Mouse (Mus musculus) testis, adult 2 months (tissue): ENCODE measurements around the gene Plp1.

ENCODE experiments used
- CTCF ChIP-seq: fragments of 200-500 bp; IDR thresholded peaks from 2 replicates; pipeline ENCODE4 v1.5.1; 2012; ENCODE audit warnings: low read depth, mild to moderate bottlenecking, inconsistent platforms, low read length, moderate library complexity; ENCODE audit not compliant: control insufficient read depth, insufficient read depth, insufficient replicate concordance
- POLR2A ChIP-seq: fragments of 200-500 bp; IDR thresholded peaks from 2 replicates; pipeline ENCODE4 v1.6.1; 2012; ENCODE audit warnings: low read depth, mild to moderate bottlenecking, inconsistent platforms, low read length, moderate library complexity; ENCODE audit not compliant: control insufficient read depth

DNA sequence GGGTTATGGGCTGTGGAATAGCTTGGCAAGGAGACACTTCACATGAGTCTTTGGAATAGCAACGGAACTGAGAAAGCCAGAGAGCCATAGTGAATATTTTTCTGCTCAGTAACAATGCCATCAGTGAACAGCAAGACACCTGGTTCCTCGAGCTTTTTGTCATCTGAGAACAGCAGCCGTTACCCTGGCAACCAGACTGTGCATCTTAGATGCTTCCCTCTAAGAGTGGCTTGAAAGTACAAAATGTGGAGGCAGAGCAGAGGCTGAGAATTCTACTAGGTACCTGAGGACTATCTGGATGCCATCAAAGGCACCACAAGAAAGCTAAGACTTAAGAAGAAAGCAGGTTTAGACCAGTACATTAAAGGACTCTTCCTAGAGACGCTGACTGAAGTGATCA, 2.5 kb downstream of the Plp1 start:
- no peak for TF ChIP-seq CTCF
- no peak for TF ChIP-seq POLR2A
